Mouse (Mus musculus) lung, embryonic 16.5 days (tissue): Measurements from ENCODE around the gene Kmo. TPM values are rescaled to one million over a fixed set of nuclear protein-coding genes. Genes with fewer than 3 reads are reported as not detected.

ENCODE experiments used
- ATAC-seq: fragments of 200-750 bp; cut with Nextera tagmentation; 2 replicates; pipeline ENCODE4 v1.8.0; 2017; ENCODE audit warnings: low read depth, mild to moderate bottlenecking, moderate library complexity
- H3K27ac ChIP-seq: fragments of 300-500 bp; sonication (generic); 2 replicates; pipeline ENCODE4 v1.5.1; 2014; ENCODE audit warnings: mild to moderate bottlenecking, control low read depth, low read length
- H3K27me3 ChIP-seq: fragments of 300-500 bp; sonication (generic); 2 replicates; pipeline ENCODE4 v1.6.1; 2014; ENCODE audit warnings: low read depth, low read length, mixed read lengths; ENCODE audit not compliant: control insufficient read depth, insufficient read depth
- H3K36me3 ChIP-seq: fragments of 300-500 bp; sonication (generic); 2 replicates; pipeline ENCODE4 v1.6.1; 2014; ENCODE audit warnings: low read length; ENCODE audit not compliant: control insufficient read depth, insufficient read depth
- H3K4me1 ChIP-seq: fragments of 300-500 bp; sonication (generic); replicated peaks from 2 replicates; pipeline ENCODE4 v1.6.1; 2014; ENCODE audit warnings: low read length, mixed read lengths; ENCODE audit not compliant: control insufficient read depth, insufficient read depth
- H3K4me2 ChIP-seq: fragments of 300-500 bp; sonication (generic); 2 replicates; pipeline ENCODE4 v1.6.1; 2014; ENCODE audit warnings: low read depth, low read length, control low read depth
- H3K4me3 ChIP-seq: fragments of 300-500 bp; sonication (generic); 2 replicates; pipeline ENCODE4 v1.5.1; 2014; ENCODE audit warnings: mild to moderate bottlenecking, low read length, control low read depth
- H3K9ac ChIP-seq: fragments of 300-500 bp; sonication (generic); 2 replicates; pipeline ENCODE4 v1.6.1; 2014; ENCODE audit warnings: low read length, control low read depth
- H3K9me3 ChIP-seq: fragments of 300-500 bp; sonication (generic); 2 replicates; pipeline ENCODE4 v1.6.1; 2016; ENCODE audit warnings: low read length; ENCODE audit not compliant: control insufficient read depth
- WGBS: fragments of 180-500 bp; shearing (Covaris S2); extraction: QIAGEN DNeasy Blood & Tissue Kit; methylation state at CpG from one replicate; pipeline ENCODE4 v1.1.7; 2014; 5-methylcytosine and 5-hydroxymethylcytosine counted together
- polyA plus RNA-seq: library from polyadenylated mRNA; unstranded; fragments of >200 nt; fragmentation: Nextera tagmentation; extraction: Ambion mirVana; gene quantifications from 2 replicates; pipeline ENCODE4 v1.2.1, GENCODE M21; 2015

The Kmo gene
- polyA plus RNA-seq, 1 experiment from 2014 or later = 0.31 TPM

DNA sequence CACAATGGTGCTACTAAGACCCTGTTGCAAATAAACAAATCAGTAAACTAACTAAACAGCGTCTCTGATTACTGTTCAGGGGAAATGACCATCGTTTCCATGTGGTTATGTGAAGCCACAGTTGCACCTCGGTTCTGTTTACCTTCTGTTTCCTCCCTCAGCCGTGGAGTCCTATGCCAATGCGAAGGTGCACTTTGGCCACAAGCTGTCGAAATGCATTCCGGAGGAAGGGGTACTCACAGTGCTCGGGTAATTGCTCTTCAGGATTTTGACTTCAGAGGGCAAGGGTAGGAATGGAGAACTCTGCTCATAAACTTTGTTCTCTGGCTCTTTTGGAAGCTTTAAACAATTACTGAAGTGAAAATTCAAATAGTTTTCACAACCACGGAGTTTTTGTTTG lies 26.8 kb downstream of the Kmo start:
- no peaks in the 10 kb centered on the region for H3K36me3 ChIP-seq
- H3K9me3 ChIP-seq = no peaks in the 10 kb centered on the region
- no peak overlapping the region for H3K9ac ChIP-seq
- no peak for ATAC-seq
- H3K4me1 ChIP-seq = no peaks in the 10 kb centered on the region
- H3K27ac ChIP-seq = no peak overlapping the region
- WGBS = 30% methylated on average over 9 of the region's 9 CpGs
- no peak overlapping the region for H3K4me3 ChIP-seq
- H3K4me2 ChIP-seq = no peak overlapping the region
- H3K27me3 ChIP-seq = no peaks in the 10 kb centered on the region

DNA sequence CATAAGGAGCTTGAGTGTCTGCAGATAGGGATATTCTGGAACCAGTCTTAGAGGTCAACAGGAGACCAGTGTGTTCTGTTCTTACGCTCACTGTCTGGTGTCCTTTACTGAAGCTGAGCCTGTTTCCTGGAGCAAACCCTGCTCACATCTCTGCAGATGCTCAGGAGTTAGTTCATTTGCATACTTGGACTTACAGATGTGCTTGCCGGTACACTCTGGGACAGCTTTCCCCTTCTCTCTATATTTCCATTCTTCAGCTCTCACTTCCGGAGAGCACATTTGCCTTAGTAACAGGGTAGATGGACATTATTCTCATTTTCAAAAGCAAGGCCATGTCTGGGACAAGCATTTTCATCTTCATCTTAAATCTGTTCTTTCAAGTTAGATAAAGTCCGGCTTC lies 28.4 kb downstream of the Kmo start:
- 90% methylated on average over 4 of the region's 4 CpGs for WGBS
- no peaks in the 10 kb centered on the region for H3K36me3 ChIP-seq
- no peaks in the 10 kb centered on the region for H3K4me1 ChIP-seq

DNA sequence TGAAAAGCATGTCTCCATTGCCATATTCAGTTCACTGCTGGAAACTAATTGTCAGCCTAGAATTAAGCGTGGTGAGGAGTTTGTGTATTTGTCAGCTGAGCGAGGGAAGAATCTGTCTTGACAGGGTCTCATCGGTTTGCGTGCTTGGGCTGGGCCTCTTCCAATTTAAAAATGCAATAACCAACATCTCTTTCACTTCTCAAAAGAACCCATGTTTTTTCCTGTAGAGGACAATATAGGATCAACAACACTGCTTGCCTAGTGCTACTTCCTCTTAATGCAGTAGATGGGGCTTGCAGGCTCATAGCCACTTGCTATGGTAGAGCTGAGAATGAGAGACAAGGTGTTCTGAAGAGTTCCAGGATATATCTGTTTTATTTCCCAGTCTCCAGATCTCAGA lies 39.7 kb downstream of the Kmo start:
- WGBS = 92% methylated on average over 4 of the region's 4 CpGs
- Histone ChIP-seq H3K9me3 (no peaks in the 10 kb centered on the region), H3K4me2 (no peak overlapping the region), H3K27ac (no peak overlapping the region), H3K27me3 (no peaks in the 10 kb centered on the region), H3K4me1 (no peaks in the 10 kb centered on the region), H3K9ac (no peak overlapping the region), H3K36me3 (no peaks in the 10 kb centered on the region), H3K4me3 (no peak overlapping the region)
- no peak for ATAC-seq

More for the DNA sequence above, 28.4 kb downstream of the Kmo start:
- H3K9ac ChIP-seq = no peak overlapping the region
- no peaks in the 10 kb centered on the region for H3K9me3 ChIP-seq
- H3K27me3 ChIP-seq = no peaks in the 10 kb centered on the region
- ATAC-seq = no peak
- H3K4me2 ChIP-seq = no peak overlapping the region
- no peak overlapping the region for H3K4me3 ChIP-seq
- no peak overlapping the region for H3K27ac ChIP-seq

DNA sequence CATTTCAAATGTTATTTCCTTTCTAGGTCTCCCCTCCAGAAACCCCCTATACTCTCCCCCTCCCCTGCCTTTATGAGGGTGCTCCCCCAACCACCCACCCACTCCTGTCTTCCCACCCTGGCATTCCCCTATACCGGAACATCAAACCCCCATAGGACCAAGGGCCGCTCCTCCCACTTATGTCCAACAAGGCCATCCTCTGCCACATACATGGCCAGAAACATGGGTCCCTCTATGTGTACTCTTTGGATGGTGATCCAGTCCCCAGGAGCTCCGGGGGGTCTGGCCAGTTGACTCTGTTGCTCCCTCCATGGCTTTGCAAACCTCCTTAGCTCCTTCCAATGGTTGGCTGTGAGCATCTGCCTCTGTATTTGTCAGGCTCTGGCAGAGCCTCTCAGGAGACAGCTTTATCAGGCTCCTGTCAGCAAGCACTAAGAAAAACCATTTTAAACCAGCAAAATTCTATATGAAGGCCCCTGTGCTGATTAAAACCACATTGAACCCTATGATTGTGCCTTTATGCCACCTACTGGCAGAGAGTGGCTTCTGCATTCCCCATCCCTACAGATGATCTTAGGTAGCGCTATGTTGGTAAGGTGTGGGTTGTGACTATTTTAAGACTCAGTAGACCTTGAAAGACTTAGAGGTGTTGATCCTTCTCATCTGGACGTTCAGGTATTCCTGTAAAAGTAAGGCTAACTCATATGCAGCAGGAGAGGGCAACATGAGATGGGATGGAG lies 48.7 kb downstream of the Kmo start:
- no peaks in the 10 kb centered on the region for H3K27me3 ChIP-seq
- H3K27ac ChIP-seq = no peak overlapping the region
- H3K9me3 ChIP-seq = no peaks in the 10 kb centered on the region
- no peak overlapping the region for H3K9ac ChIP-seq
- peak; percentile 41; the same call in 1 of the 2 replicates for ATAC-seq
- H3K36me3 ChIP-seq = no peaks in the 10 kb centered on the region
- H3K4me3 ChIP-seq = no peak overlapping the region
- 70% methylated on average over 5 of the region's 5 CpGs for WGBS
- no peaks in the 10 kb centered on the region for H3K4me1 ChIP-seq
- H3K4me2 ChIP-seq = no peak overlapping the region

DNA sequence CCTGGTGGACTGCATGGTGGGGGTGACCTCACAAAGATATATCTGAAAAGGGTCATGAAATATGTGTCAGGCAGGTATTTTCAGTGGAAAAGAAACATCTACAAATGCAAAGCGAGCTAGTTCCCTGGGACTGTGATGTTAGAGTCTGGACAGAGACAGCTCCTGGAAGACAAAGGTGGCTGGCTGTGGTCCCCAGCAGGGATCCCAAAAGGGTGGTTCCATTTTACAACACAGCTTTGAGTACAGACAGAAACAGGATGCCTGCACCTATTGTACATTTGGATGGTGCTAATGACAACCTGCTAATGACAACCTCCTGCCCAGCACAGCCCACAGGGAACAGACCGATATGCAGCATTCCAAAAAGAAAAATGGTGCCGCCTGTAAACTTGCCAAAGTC lies 49.3 kb downstream of the Kmo start:
- Histone ChIP-seq H3K27me3 (no peaks in the 10 kb centered on the region), H3K4me3 (no peak overlapping the region), H3K4me1 (no peaks in the 10 kb centered on the region), H3K9me3 (no peaks in the 10 kb centered on the region), H3K4me2 (no peak overlapping the region), H3K36me3 (no peaks in the 10 kb centered on the region), H3K9ac (no peak overlapping the region), H3K27ac (no peak overlapping the region)
- ATAC-seq = no peak
- 77% methylated on average over 3 of the region's 3 CpGs for WGBS

DNA sequence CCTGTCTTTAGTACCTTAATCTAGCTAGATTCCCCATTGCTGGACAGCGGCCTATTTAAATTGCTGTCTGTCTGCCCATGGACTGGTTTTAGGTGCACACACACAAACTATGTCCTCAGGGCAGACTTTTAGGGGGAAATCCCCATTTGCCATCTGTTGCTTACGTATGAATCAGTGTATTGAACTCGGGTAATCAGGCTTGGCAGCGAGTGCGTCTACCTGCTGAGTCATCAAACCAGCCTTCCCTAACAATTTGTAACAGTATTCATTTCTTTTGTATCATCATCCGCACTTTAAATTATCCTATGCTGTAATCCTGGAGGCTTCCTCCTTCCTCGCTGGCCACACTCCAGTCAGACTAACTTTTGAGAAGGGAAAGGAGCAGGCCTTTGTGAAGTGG lies 49.9 kb downstream of the Kmo start:
- Histone ChIP-seq H3K27me3 (no peaks in the 10 kb centered on the region), H3K4me1 (no peaks in the 10 kb centered on the region), H3K4me3 (no peak overlapping the region), H3K9me3 (no peaks in the 10 kb centered on the region), H3K4me2 (no peak overlapping the region), H3K9ac (no peak overlapping the region), H3K36me3 (no peaks in the 10 kb centered on the region), H3K27ac (no peak overlapping the region)
- WGBS = 75% methylated on average over 7 of the region's 7 CpGs
- ATAC-seq = no peak

DNA sequence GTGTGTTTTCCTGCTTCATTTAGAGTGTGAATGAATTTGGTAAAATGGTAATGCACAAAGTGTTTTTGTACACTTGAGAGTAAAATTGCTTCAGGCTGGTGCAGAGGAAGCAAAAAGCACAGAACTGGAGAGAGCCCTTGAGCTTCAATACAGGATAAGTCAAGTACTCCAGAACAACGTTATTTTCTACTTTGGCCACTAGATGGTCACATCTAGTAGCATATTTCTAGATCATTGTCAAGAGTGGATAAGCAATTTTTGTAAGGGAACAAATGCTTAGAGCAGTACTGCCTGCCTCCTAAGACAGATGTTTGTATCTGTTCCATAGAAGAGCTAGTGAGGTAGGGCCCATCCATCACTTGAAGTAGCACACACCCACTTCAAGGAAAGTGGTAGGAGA lies 51.4 kb downstream of the Kmo start:
- no peaks in the 10 kb centered on the region for H3K4me1 ChIP-seq
- H3K4me2 ChIP-seq = no peak overlapping the region
- 9% methylated on average over 1 of the region's 1 CpGs for WGBS
- no peaks in the 10 kb centered on the region for H3K9me3 ChIP-seq
- no peaks in the 10 kb centered on the region for H3K27me3 ChIP-seq
- H3K27ac ChIP-seq = no peak overlapping the region
- H3K36me3 ChIP-seq = no peaks in the 10 kb centered on the region
- H3K4me3 ChIP-seq = no peak overlapping the region
- no peak for ATAC-seq
- H3K9ac ChIP-seq = no peak overlapping the region

DNA sequence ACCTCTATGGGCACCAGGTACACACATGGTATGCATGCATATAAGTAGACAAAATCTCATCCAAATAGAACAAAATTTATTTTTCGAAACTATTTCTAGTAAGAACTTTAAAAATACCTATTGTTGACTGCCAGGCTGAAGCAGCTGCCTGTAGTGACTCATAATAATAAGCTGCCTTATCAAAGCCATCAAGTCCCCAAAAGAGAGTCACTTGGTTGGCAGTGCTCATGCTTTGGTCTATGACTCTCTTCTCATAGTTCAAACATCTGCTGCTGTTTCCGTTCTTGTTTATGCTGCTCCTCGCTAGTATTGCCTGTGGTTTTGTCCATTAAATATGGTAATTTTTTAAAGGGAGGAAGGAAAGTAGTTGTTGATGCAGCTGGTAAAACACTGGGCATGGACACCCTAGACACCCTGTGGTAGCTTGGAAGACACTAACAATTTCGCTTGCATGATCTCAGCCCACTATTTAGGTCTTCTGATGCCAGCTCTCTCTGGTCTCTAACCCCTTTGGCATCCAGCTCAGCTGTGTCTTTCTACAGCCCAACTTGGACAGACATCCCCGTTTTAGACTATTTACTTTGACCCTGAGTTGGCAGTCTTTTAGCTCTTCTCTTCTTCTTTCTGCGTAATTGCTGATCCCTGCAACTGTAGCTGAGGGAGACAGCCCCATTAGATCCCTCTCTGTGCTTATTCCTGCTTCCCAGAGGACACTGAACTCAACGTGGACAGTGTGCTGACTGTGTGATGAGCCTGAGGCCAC lies 53.6 kb downstream of the Kmo start:
- WGBS = 68% methylated on average over 7 of the region's 7 CpGs
- no peaks in the 10 kb centered on the region for H3K4me1 ChIP-seq
- no peak for ATAC-seq
- H3K4me3 ChIP-seq = no peak overlapping the region
- H3K9me3 ChIP-seq = no peaks in the 10 kb centered on the region
- no peaks in the 10 kb centered on the region for H3K27me3 ChIP-seq
- no peak overlapping the region for H3K9ac ChIP-seq
- H3K36me3 ChIP-seq = no peaks in the 10 kb centered on the region
- no peak overlapping the region for H3K27ac ChIP-seq
- no peak overlapping the region for H3K4me2 ChIP-seq

DNA sequence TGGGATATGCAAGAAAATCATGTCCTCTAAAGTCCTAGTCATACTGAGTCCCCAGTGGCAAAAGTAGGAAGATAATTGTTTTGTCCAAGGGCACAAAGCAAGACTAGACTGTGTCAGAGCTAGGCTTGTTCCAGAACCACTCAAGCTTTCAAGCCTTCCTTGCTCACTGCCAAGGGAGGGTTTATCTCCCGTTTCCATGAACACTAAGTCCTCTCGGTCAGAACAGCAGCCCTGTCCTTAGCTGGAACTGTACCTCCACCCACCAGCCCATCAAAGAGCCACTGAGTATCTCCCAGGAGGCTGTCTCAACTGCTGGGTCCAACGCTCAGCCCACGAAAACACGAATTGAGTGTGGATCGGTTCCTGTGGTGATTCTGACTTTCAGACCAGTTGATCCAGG lies 54.9 kb downstream of the Kmo start:
- H3K27me3 ChIP-seq = no peaks in the 10 kb centered on the region
- H3K4me3 ChIP-seq = no peak overlapping the region
- H3K4me1 ChIP-seq = no peaks in the 10 kb centered on the region
- WGBS = 77% methylated on average over 6 of the region's 6 CpGs
- H3K9ac ChIP-seq = no peak overlapping the region
- H3K27ac ChIP-seq = no peak overlapping the region
- no peak overlapping the region for H3K4me2 ChIP-seq
- no peaks in the 10 kb centered on the region for H3K36me3 ChIP-seq
- no peaks in the 10 kb centered on the region for H3K9me3 ChIP-seq
- no peak for ATAC-seq
